Mouse (Mus musculus): Measurements from ENCODE around the gene Smarcad1. TPM values are rescaled to one million over a fixed set of nuclear protein-coding genes. Genes with fewer than 3 reads are reported as not detected.

Gene Smarcad1
- polyA plus RNA-seq, 1 experiment = 13.9 TPM

DNA sequence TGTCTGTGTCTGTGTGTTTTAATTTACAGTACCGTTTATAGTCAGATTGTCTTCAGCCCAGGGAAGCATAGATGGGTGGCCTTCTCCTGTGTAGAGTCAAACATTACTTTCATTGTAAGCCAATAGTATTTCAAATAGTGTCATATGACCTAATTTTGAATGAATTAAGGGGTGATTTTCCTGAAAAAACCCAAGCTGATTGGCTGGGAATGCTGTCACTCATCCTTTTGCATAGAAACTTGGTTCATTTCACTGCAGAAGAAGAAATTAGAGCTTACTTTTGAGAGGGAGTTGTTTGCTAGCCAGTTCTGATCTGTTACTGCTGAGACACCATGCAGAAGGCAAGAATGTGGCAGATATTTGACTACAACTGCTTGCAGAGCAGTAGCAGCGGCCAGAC, 32.8 kb downstream of the Smarcad1 start:
- Histone ChIP-seq H3K27ac (ENCODE audit: insufficient read depth, low read depth, low read length) (no peak overlapping the region), H3K27me3 (replicated peaks; ENCODE audit: control insufficient read depth, insufficient read depth, low read length) (no peaks in the 10 kb centered on the region), H3K4me1 (ENCODE audit: control insufficient read depth, insufficient read depth, low read length) (no peaks in the 10 kb centered on the region), H3K4me3 (ENCODE audit: insufficient read depth, low read depth, low read length) (no peak overlapping the region), H3K36me3 (ENCODE audit: control insufficient read depth, insufficient read depth, low read length) (peaks cover 7% of the 10 kb centered on the region)
- no peak for DNase-seq
- WGBS = 71% methylated on average over 2 of the region's 2 CpGs
- TF ChIP-seq POLR2A (IDR thresholded peaks at IDR 0.05; ENCODE audit: low read depth, low read length) (no peak), CTCF (conservative IDR thresholded peaks at IDR 0.05; ENCODE audit: insufficient read depth, insufficient read length, low read depth, low read length) (no peak)

DNA sequence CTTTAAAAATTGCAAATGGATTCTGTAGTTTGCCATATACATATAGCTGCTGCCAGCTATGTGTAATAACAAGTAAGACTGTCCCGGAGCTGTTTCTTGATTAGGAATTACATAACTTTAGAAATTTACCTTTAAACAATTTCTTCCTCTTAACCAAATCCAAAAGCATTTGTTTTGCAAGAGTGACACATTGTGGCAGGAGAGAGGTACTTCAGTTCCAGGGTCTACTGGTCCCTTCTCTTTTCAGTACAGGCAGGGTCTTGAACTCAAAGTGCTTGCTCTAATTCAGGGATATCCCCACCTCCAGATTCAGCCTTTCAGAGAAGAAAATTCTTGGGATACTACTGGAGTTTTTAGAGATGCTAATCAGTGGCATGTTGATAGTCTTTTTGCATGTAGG, 36.8 kb downstream of the Smarcad1 start:
- H3K4me1 ChIP-seq (ENCODE audit: control insufficient read depth, insufficient read depth, low read length) = no peaks in the 10 kb centered on the region
- no peak overlapping the region for H3K27ac ChIP-seq (ENCODE audit: insufficient read depth, low read depth, low read length)
- no peak for TF ChIP-seq POLR2A (IDR thresholded peaks at IDR 0.05; ENCODE audit: low read depth, low read length)
- no peak for TF ChIP-seq CTCF (conservative IDR thresholded peaks at IDR 0.05; ENCODE audit: insufficient read depth, insufficient read length, low read depth, low read length)
- 89% methylated on average over 1 of the region's 1 CpGs for WGBS
- no peaks in the 10 kb centered on the region for H3K27me3 ChIP-seq (replicated peaks; ENCODE audit: control insufficient read depth, insufficient read depth, low read length)
- peaks cover 1% of the 10 kb centered on the region; the same call in 1 of the 2 replicates for H3K36me3 ChIP-seq (ENCODE audit: control insufficient read depth, insufficient read depth, low read length)
- no peak overlapping the region for H3K4me3 ChIP-seq (ENCODE audit: insufficient read depth, low read depth, low read length)
- DNase-seq = peak; percentile 13

DNA sequence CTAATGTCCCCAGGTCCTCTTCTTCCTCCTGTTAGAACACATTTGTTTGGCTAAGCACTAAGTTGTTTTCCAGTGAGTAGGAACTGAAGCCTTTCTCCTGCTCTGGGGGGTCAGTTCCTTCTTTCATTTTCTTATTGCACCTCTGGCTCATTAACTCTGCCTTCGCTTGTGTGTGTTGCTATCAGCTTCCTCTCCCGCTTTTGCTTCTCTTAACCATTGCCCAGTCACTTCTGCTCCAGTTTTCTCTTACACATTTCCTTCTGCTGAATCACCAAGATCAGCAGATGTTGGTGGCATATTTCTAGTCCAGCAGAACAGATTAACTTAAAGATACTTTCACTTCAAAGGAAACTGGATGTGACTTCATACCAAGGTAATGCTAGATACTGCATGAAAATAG, 72.5 kb downstream of the Smarcad1 start:
- Histone ChIP-seq H3K36me3 (ENCODE audit: control insufficient read depth, insufficient read depth, low read length) (peaks cover 2% of the 10 kb centered on the region), H3K27ac (ENCODE audit: insufficient read depth, low read depth, low read length) (no peak overlapping the region), H3K27me3 (replicated peaks; ENCODE audit: control insufficient read depth, insufficient read depth, low read length) (no peaks in the 10 kb centered on the region), H3K4me1 (ENCODE audit: control insufficient read depth, insufficient read depth, low read length) (no peaks in the 10 kb centered on the region), H3K4me3 (ENCODE audit: insufficient read depth, low read depth, low read length) (no peak overlapping the region)
- DNase-seq = peak; percentile 5
- WGBS = 79% methylated on average over 2 of the region's 2 CpGs
- TF ChIP-seq POLR2A (IDR thresholded peaks at IDR 0.05; ENCODE audit: low read depth, low read length) (no peak), CTCF (conservative IDR thresholded peaks at IDR 0.05; ENCODE audit: insufficient read depth, insufficient read length, low read depth, low read length) (no peak)

DNA sequence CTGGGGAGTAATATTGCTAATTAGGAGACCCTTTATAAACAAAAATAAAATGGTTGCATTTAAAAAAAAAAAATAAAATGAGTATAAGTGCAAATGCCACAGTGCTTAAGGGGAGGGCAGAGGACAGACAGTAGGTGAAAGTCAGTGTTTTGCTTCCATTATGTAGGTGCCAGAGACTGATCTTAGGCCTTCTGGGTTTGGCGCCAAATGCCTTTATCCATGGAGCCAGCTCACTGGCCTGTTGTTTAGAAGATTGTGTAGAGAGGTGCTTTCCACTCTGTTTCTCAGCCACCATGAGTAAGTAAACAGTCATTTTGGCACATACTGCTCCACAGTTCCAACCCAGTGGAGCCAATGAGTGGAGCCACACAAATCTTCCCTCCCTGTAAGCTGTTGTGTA, 75.2 kb downstream of the Smarcad1 start:
- TF ChIP-seq POLR2A (IDR thresholded peaks at IDR 0.05; ENCODE audit: low read depth, low read length) (no peak), CTCF (conservative IDR thresholded peaks at IDR 0.05; ENCODE audit: insufficient read depth, insufficient read length, low read depth, low read length) (no peak)
- Histone ChIP-seq H3K4me1 (ENCODE audit: control insufficient read depth, insufficient read depth, low read length) (no peaks in the 10 kb centered on the region), H3K27me3 (replicated peaks; ENCODE audit: control insufficient read depth, insufficient read depth, low read length) (no peaks in the 10 kb centered on the region), H3K4me3 (ENCODE audit: insufficient read depth, low read depth, low read length) (no peak overlapping the region), H3K27ac (ENCODE audit: insufficient read depth, low read depth, low read length) (no peak overlapping the region), H3K36me3 (ENCODE audit: control insufficient read depth, insufficient read depth, low read length) (no peaks in the 10 kb centered on the region; the same call in 1 of the 2 replicates)
- WGBS = 81% methylated on average over 1 of the region's 1 CpGs
- DNase-seq = no peak

DNA sequence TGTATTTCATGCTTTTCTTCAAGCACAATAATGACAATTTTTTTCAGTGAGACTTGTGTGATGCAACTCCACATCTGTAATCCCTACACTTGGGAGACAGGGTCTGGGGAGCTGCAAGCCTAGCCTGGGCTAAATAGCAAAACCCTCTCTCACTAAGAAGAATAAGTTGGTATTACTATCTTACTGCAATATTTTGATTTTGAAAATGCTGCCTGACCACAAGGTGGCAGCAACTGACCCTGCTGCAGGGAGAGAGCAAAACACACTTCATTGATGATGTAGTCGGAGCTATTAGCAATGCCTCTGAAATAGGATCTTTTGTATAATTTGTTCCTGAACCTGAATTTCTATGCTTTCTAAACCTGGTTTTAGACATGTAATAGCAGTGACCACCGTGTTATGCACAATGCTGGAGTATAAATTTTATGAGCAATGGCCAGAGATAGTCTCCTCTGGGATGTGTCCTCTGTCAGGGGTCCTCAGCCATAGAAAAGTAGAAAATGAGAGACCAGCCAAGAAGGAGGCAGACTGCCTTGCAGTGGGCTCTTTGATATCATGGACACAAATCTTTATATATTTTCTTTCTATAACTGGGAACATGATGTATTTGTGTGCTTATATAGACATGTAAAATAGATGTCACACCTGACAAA, 83.8 kb downstream of the Smarcad1 start:
- WGBS = 15% methylated on average over 2 of the region's 2 CpGs
- H3K4me1 ChIP-seq (ENCODE audit: control insufficient read depth, insufficient read depth, low read length) = no peaks in the 10 kb centered on the region
- no peak overlapping the region for H3K4me3 ChIP-seq (ENCODE audit: insufficient read depth, low read depth, low read length)
- peak; percentile 41 for DNase-seq
- peak; percentile 80 for TF ChIP-seq CTCF (conservative IDR thresholded peaks at IDR 0.05; ENCODE audit: insufficient read depth, insufficient read length, low read depth, low read length)
- TF ChIP-seq POLR2A (IDR thresholded peaks at IDR 0.05; ENCODE audit: low read depth, low read length) = no peak
- no peaks in the 10 kb centered on the region for H3K36me3 ChIP-seq (ENCODE audit: control insufficient read depth, insufficient read depth, low read length)
- no peak overlapping the region for H3K27ac ChIP-seq (ENCODE audit: insufficient read depth, low read depth, low read length)
- H3K27me3 ChIP-seq (replicated peaks; ENCODE audit: control insufficient read depth, insufficient read depth, low read length) = no peaks in the 10 kb centered on the region

DNA sequence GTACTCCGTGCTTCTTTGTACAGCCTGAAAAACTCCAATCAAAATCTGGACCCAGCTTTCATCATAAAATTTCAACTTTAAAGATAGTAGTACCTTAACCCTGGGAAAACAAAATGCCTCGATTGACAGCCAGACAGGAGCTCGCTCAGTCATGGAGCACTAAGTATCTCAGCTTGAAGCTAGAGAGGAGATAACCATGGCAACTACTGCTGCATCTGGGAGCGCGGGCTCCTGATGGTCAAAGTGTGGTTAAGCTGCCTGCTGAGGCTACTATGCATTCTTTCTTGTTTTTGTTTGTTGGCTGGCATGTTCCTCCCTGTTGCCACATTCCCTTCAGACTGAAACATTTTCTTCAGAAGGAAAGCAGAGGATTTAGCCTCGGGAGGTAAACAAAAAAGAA, 90.0 kb downstream of the Smarcad1 start:
- no peaks in the 10 kb centered on the region for H3K27me3 ChIP-seq (replicated peaks; ENCODE audit: control insufficient read depth, insufficient read depth, low read length)
- H3K4me1 ChIP-seq (ENCODE audit: control insufficient read depth, insufficient read depth, low read length) = no peaks in the 10 kb centered on the region
- H3K4me3 ChIP-seq (ENCODE audit: insufficient read depth, low read depth, low read length) = no peak overlapping the region
- WGBS = 68% methylated on average over 6 of the region's 6 CpGs
- no peaks in the 10 kb centered on the region for H3K36me3 ChIP-seq (ENCODE audit: control insufficient read depth, insufficient read depth, low read length)
- TF ChIP-seq CTCF (conservative IDR thresholded peaks at IDR 0.05; ENCODE audit: insufficient read depth, insufficient read length, low read depth, low read length) (no peak), POLR2A (IDR thresholded peaks at IDR 0.05; ENCODE audit: low read depth, low read length) (no peak)
- DNase-seq = no peak
- no peak overlapping the region for H3K27ac ChIP-seq (ENCODE audit: insufficient read depth, low read depth, low read length)

DNA sequence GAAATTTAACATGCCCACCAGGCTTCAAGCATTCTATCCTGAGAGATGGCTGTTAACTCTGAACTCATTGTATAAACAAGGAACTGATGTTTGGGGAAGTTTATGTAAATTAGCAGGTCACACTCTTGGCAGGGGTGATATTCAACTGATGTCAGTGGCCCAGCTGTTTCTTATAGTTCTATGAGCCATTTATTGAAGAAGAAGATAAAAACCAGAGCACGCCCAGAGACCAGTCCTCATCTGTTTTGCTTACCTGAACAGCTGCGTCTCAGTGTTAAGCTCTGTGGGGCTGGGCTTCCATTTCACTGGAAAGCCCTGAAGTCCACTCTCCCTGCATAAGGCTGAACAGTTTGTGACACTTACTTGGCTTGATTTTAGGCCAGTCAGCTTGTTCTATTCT, 95.4 kb downstream of the Smarcad1 start:
- no peak for DNase-seq
- 77% methylated on average over 2 of the region's 2 CpGs for WGBS

More for the DNA sequence above, 95.4 kb downstream of the Smarcad1 start:
- H3K36me3 ChIP-seq (ENCODE audit: control insufficient read depth, insufficient read depth, low read length) = no peaks in the 10 kb centered on the region
- no peak overlapping the region for H3K27ac ChIP-seq (ENCODE audit: insufficient read depth, low read depth, low read length)
- TF ChIP-seq CTCF (conservative IDR thresholded peaks at IDR 0.05; ENCODE audit: insufficient read depth, insufficient read length, low read depth, low read length) = no peak
- TF ChIP-seq POLR2A (IDR thresholded peaks at IDR 0.05; ENCODE audit: low read depth, low read length) = no peak
- H3K4me3 ChIP-seq (ENCODE audit: insufficient read depth, low read depth, low read length) = no peak overlapping the region
- no peaks in the 10 kb centered on the region for H3K4me1 ChIP-seq (ENCODE audit: control insufficient read depth, insufficient read depth, low read length)
- no peaks in the 10 kb centered on the region for H3K27me3 ChIP-seq (replicated peaks; ENCODE audit: control insufficient read depth, insufficient read depth, low read length)

All from kidney, adult 2 months (tissue).